Mouse (Mus musculus) intestine, embryonic 16.5 days (tissue): ENCODE measurements around the gene Gm36210. TPM values are rescaled to one million over a fixed set of nuclear protein-coding genes. Genes with fewer than 3 reads are reported as not detected.

Experiments used
- ATAC-seq: fragments of 200-750 bp; cut with Nextera tagmentation; 2 replicates; pipeline ENCODE4 v1.8.0; 2017; ENCODE audit warnings: moderate TSS enrichment, moderate library complexity
- H3K27ac ChIP-seq: fragments of 300-500 bp; sonication (generic); 2 replicates; pipeline ENCODE4 v1.5.1; 2014; ENCODE audit warnings: mild to moderate bottlenecking, low read length
- H3K27me3 ChIP-seq: fragments of 300-500 bp; sonication (generic); replicated peaks from 2 replicates; pipeline ENCODE4 v1.6.1; 2014; ENCODE audit warnings: low read length, control low read depth, mixed read lengths; ENCODE audit not compliant: control insufficient read depth, insufficient read depth
- H3K36me3 ChIP-seq: fragments of 300-500 bp; sonication (generic); 2 replicates; pipeline ENCODE4 v1.6.1; 2014; ENCODE audit warnings: low read length, control low read depth; ENCODE audit not compliant: control insufficient read depth, insufficient read depth
- H3K4me1 ChIP-seq: fragments of 300-500 bp; sonication (generic); 2 replicates; pipeline ENCODE4 v1.6.1; 2014; ENCODE audit warnings: low read length, control low read depth, mixed read lengths; ENCODE audit not compliant: control insufficient read depth, insufficient read depth
- H3K4me2 ChIP-seq: fragments of 300-500 bp; sonication (generic); 2 replicates; pipeline ENCODE4 v1.6.1; 2014; ENCODE audit warnings: low read depth, low read length, control low read depth
- H3K4me3 ChIP-seq: fragments of 300-500 bp; sonication (generic); 2 replicates; pipeline ENCODE4 v1.5.1; 2014; ENCODE audit warnings: mild to moderate bottlenecking, low read length
- H3K9ac ChIP-seq: fragments of 300-500 bp; sonication (generic); 2 replicates; pipeline ENCODE4 v1.6.1; 2014; ENCODE audit warnings: low read depth, low read length
- H3K9me3 ChIP-seq: fragments of 300-500 bp; sonication (generic); 2 replicates; pipeline ENCODE4 v1.6.1; 2016; ENCODE audit warnings: low read length, control low read depth; ENCODE audit not compliant: control insufficient read depth
- WGBS: fragments of 180-500 bp; shearing (Covaris S2); extraction: QIAGEN DNeasy Blood & Tissue Kit; methylation state at CpG from one replicate; pipeline ENCODE4 v1.1.7; 2014; 5-methylcytosine and 5-hydroxymethylcytosine counted together
- polyA plus RNA-seq: library from polyadenylated mRNA; unstranded; fragments of >200 nt; fragmentation: Nextera tagmentation; extraction: Ambion mirVana; gene quantifications from 2 replicates; pipeline ENCODE4 v1.2.1, GENCODE M21; 2015

Gene Gm36210
- polyA plus RNA-seq, 1 experiment from 2014 or later: not detected

GRCm38 (mm10) chr7:4919971-4920370, 13.7 kb upstream of the Gm36210 start:
- 91% methylated on average over 21 of the region's 21 CpGs for WGBS
- Histone ChIP-seq H3K4me3 (no peak overlapping the region), H3K9ac (no peak overlapping the region), H3K9me3 (no peaks in the 10 kb centered on the region), H3K27me3 (no peaks in the 10 kb centered on the region), H3K36me3 (peaks cover 21% of the 10 kb centered on the region), H3K4me1 (peaks cover 36% of the 10 kb centered on the region), H3K4me2 (no peak overlapping the region), H3K27ac (no peak overlapping the region)
- ATAC-seq: no peak

- Histone ChIP-seq H3K4me3 (no peak overlapping the region), H3K9ac (no peak overlapping the region), H3K27ac (no peak overlapping the region), H3K4me2 (no peak overlapping the region), H3K9me3 (no peaks in the 10 kb centered on the region), H3K36me3 (peaks cover 21% of the 10 kb centered on the region), H3K4me1 (peaks cover 35% of the 10 kb centered on the region), H3K27me3 (no peaks in the 10 kb centered on the region)
- 84% methylated on average over 21 of the region's 21 CpGs for WGBS
- ATAC-seq: no peak
These were observed 12.8 kb upstream of the Gm36210 start for GRCm38 (mm10) chr7:4919096-4919495.

- Histone ChIP-seq H3K27ac (no peak overlapping the region), H3K36me3 (peaks cover 21% of the 10 kb centered on the region), H3K9ac (no peak overlapping the region), H3K4me1 (peaks cover 31% of the 10 kb centered on the region), H3K27me3 (no peaks in the 10 kb centered on the region), H3K4me3 (no peak overlapping the region), H3K9me3 (no peaks in the 10 kb centered on the region), H3K4me2 (no peak overlapping the region)
- ATAC-seq: no peak
- WGBS: 94% methylated on average over 15 of the region's 15 CpGs
These were observed 12.4 kb upstream of the Gm36210 start for GRCm38 (mm10) chr7:4918681-4919080.

GRCm38 (mm10) chr7:4917494-4917893, 11.2 kb upstream of the Gm36210 start:
- Histone ChIP-seq H3K27me3 (no peaks in the 10 kb centered on the region), H3K4me1 (peaks cover 19% of the 10 kb centered on the region), H3K27ac (no peak overlapping the region), H3K9me3 (no peaks in the 10 kb centered on the region), H3K4me3 (no peak overlapping the region), H3K9ac (no peak overlapping the region), H3K4me2 (no peak overlapping the region), H3K36me3 (peaks cover 21% of the 10 kb centered on the region)
- no peak for ATAC-seq
- WGBS: 86% methylated on average over 2 of the region's 2 CpGs

- H3K27me3 ChIP-seq: no peaks in the 10 kb centered on the region
- peaks cover 20% of the 10 kb centered on the region for H3K36me3 ChIP-seq
- peak overlapping the region; percentile 96 for H3K27ac ChIP-seq
- WGBS: 14% methylated on average over 14 of the region's 14 CpGs
- peak; percentile 66 for ATAC-seq
- peaks cover 18% of the 10 kb centered on the region for H3K4me1 ChIP-seq
- peak overlapping the region; percentile 87 for H3K4me2 ChIP-seq
- H3K9ac ChIP-seq: peak overlapping the region; percentile 85
- no peaks in the 10 kb centered on the region for H3K9me3 ChIP-seq
- H3K4me3 ChIP-seq: peak overlapping the region; percentile 69
These were observed 9.5 kb upstream of the Gm36210 start for GRCm38 (mm10) chr7:4915669-4916416.

GRCm38 (mm10) chr7:4915007-4915665, 8.8 kb upstream of the Gm36210 start, which contains the start of gene Zfp628:
TSS of gene Zfp628 (plus strand) at chr7:4915217.
- peak within 1 kb of the TSS; percentile 96 for H3K27ac ChIP-seq
- ATAC-seq: peak; percentile 91
- no peaks in the 10 kb centered on the region for H3K9me3 ChIP-seq
- peaks cover 13% of the 10 kb centered on the region for H3K36me3 ChIP-seq
- peaks cover 18% of the 10 kb centered on the region for H3K4me1 ChIP-seq
- H3K27me3 ChIP-seq: no peaks in the 10 kb centered on the region
- H3K4me3 ChIP-seq: peak within 1 kb of the TSS; percentile 69
- under 1% methylated on average over 56 of the region's 56 CpGs for WGBS
- peak within 1 kb of the TSS; percentile 87 for H3K4me2 ChIP-seq
- H3K9ac ChIP-seq: peak within 1 kb of the TSS; percentile 85

- Histone ChIP-seq H3K36me3 (no peaks in the 10 kb centered on the region), H3K4me3 (no peak overlapping the region), H3K9ac (no peak overlapping the region), H3K27me3 (no peaks in the 10 kb centered on the region), H3K27ac (no peak overlapping the region), H3K4me2 (no peak overlapping the region), H3K9me3 (no peaks in the 10 kb centered on the region), H3K4me1 (peaks cover 18% of the 10 kb centered on the region)
- 64% methylated on average over 5 of the region's 5 CpGs for WGBS
- ATAC-seq: no peak
These were observed 5.9 kb upstream of the Gm36210 start for GRCm38 (mm10) chr7:4912248-4912647.

GRCm38 (mm10) chr7:4911561-4911960, 5.2 kb upstream of the Gm36210 start:
- Histone ChIP-seq H3K9me3 (no peaks in the 10 kb centered on the region), H3K4me2 (no peak overlapping the region), H3K4me3 (no peak overlapping the region), H3K9ac (no peak overlapping the region), H3K27ac (no peak overlapping the region), H3K36me3 (no peaks in the 10 kb centered on the region), H3K4me1 (peaks cover 12% of the 10 kb centered on the region), H3K27me3 (no peaks in the 10 kb centered on the region)
- no peak for ATAC-seq
- 36% methylated on average over 9 of the region's 9 CpGs for WGBS

GRCm38 (mm10) chr7:4902404-4902803, 3.9 kb downstream of the Gm36210 start:
- Histone ChIP-seq H3K4me2 (no peak overlapping the region), H3K36me3 (no peaks in the 10 kb centered on the region), H3K27me3 (no peaks in the 10 kb centered on the region; the same call in 1 of the 2 replicates), H3K9me3 (no peaks in the 10 kb centered on the region; the same call in 1 of the 2 replicates), H3K27ac (no peak overlapping the region), H3K4me3 (no peak overlapping the region), H3K9ac (no peak overlapping the region), H3K4me1 (no peaks in the 10 kb centered on the region)
- 75% methylated on average over 9 of the region's 9 CpGs for WGBS
- ATAC-seq: no peak
